Mouse (Mus musculus): ENCODE measurements around the gene Slc16a10. TPM values are rescaled to one million over a fixed set of nuclear protein-coding genes. Genes with fewer than 3 reads are reported as not detected.

The Slc16a10 gene
- polyA plus RNA-seq, 1 experiment from 2014 or later: 2.2 TPM

GRCm38 (mm10) chr10:40083556-40083955 is 58.5 kb downstream of the Slc16a10 start:
- H3K36me3 ChIP-seq (ENCODE audit: control insufficient read depth, insufficient read depth): no peaks in the 10 kb centered on the region
- H3K4me2 ChIP-seq (ENCODE audit: low read length): no peak overlapping the region
- H3K4me3 ChIP-seq (replicated peaks; ENCODE audit: low read length): no peak overlapping the region
- H3K27ac ChIP-seq (ENCODE audit: low read length): no peak overlapping the region
- ATAC-seq: no peak
- no peak overlapping the region for H3K9ac ChIP-seq (replicated peaks; ENCODE audit: low read depth, low read length)
- H3K9me3 ChIP-seq (ENCODE audit: control insufficient read depth, low read length): no peaks in the 10 kb centered on the region
- no peaks in the 10 kb centered on the region for H3K27me3 ChIP-seq (replicated peaks; ENCODE audit: control insufficient read depth, insufficient read depth, low read length)
- H3K4me1 ChIP-seq (replicated peaks; ENCODE audit: control insufficient read depth, insufficient read depth, low read length): peaks cover 6% of the 10 kb centered on the region
- 81% methylated on average over 4 of the region's 4 CpGs for WGBS

- WGBS: 77% methylated on average over 7 of the region's 7 CpGs
- Histone ChIP-seq H3K9ac (replicated peaks; ENCODE audit: low read depth, low read length) (no peak overlapping the region), H3K4me3 (replicated peaks; ENCODE audit: low read length) (no peak overlapping the region), H3K27me3 (replicated peaks; ENCODE audit: control insufficient read depth, insufficient read depth, low read length) (no peaks in the 10 kb centered on the region), H3K36me3 (ENCODE audit: control insufficient read depth, insufficient read depth) (no peaks in the 10 kb centered on the region), H3K4me1 (replicated peaks; ENCODE audit: control insufficient read depth, insufficient read depth, low read length) (peaks cover 6% of the 10 kb centered on the region), H3K9me3 (ENCODE audit: control insufficient read depth, low read length) (no peaks in the 10 kb centered on the region), H3K4me2 (ENCODE audit: low read length) (no peak overlapping the region), H3K27ac (ENCODE audit: low read length) (no peak overlapping the region)
- ATAC-seq: no peak
These were observed 59.4 kb downstream of the Slc16a10 start for GRCm38 (mm10) chr10:40082668-40083067.

DNA sequence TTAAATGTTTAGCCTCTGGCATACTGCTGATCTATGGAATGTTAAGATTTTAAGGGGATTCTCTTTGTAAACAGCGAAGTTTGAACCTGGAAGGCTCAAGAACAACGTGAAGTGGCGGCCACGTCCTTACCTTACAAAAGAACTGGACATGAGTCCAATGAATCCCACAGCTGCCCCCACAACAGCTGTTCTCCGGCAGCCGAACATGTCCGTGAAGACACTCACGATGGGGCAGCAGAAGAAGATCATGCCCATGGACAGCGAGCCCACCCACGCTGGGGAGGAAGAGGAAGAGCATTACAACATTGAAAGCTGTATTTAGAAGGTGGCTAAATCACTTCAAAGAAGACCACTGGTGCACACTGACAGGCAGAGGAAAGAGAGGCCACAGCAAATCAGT is 61.5 kb downstream of the Slc16a10 start:
- Histone ChIP-seq H3K36me3 (ENCODE audit: control insufficient read depth, insufficient read depth) (no peaks in the 10 kb centered on the region), H3K27ac (ENCODE audit: low read length) (no peak overlapping the region)

DNA sequence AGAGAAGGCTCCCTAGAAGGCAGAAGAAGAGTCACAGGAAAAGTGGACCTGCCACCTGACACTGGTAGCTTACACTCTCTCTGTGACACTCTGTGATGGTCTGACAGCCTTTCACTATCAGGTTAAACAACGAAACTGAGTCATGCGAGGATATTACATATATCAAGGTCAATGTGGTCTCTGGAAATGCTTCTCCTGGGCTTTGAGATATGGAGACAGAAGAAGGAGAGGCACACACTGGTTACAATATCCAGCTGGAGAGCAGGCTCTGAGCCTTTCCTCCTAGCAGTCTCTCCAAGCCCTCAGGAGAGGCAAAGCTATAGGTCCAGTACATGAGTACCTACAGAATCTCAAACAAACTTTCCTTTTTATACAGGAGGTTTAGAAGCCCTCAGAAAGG is 62.8 kb downstream of the Slc16a10 start:
- Histone ChIP-seq H3K36me3 (ENCODE audit: control insufficient read depth, insufficient read depth) (no peaks in the 10 kb centered on the region), H3K4me3 (replicated peaks; ENCODE audit: low read length) (no peak overlapping the region), H3K9ac (replicated peaks; ENCODE audit: low read depth, low read length) (no peak overlapping the region), H3K27me3 (replicated peaks; ENCODE audit: control insufficient read depth, insufficient read depth, low read length) (no peaks in the 10 kb centered on the region), H3K4me1 (replicated peaks; ENCODE audit: control insufficient read depth, insufficient read depth, low read length) (peaks cover 2% of the 10 kb centered on the region), H3K27ac (ENCODE audit: low read length) (no peak overlapping the region), H3K4me2 (ENCODE audit: low read length) (no peak overlapping the region), H3K9me3 (ENCODE audit: control insufficient read depth, low read length) (no peaks in the 10 kb centered on the region)
- no peak for ATAC-seq
- 92% methylated on average over 2 of the region's 2 CpGs for WGBS

More for the DNA sequence above, 61.5 kb downstream of the Slc16a10 start:
- H3K9ac ChIP-seq (replicated peaks; ENCODE audit: low read depth, low read length): no peak overlapping the region
- H3K4me1 ChIP-seq (replicated peaks; ENCODE audit: control insufficient read depth, insufficient read depth, low read length): peaks cover 6% of the 10 kb centered on the region
- no peaks in the 10 kb centered on the region for H3K9me3 ChIP-seq (ENCODE audit: control insufficient read depth, low read length)
- H3K4me2 ChIP-seq (ENCODE audit: low read length): no peak overlapping the region
- no peaks in the 10 kb centered on the region for H3K27me3 ChIP-seq (replicated peaks; ENCODE audit: control insufficient read depth, insufficient read depth, low read length)
- ATAC-seq: no peak
- no peak overlapping the region for H3K4me3 ChIP-seq (replicated peaks; ENCODE audit: low read length)
- WGBS: 86% methylated on average over 10 of the region's 10 CpGs

GRCm38 (mm10) chr10:40077960-40078353 is 64.1 kb downstream of the Slc16a10 start:
- no peak overlapping the region for H3K4me3 ChIP-seq (replicated peaks; ENCODE audit: low read length)
- no peak overlapping the region for H3K27ac ChIP-seq (ENCODE audit: low read length)
- H3K4me1 ChIP-seq (replicated peaks; ENCODE audit: control insufficient read depth, insufficient read depth, low read length): no peaks in the 10 kb centered on the region
- no peak for ATAC-seq
- H3K9me3 ChIP-seq (ENCODE audit: control insufficient read depth, low read length): no peaks in the 10 kb centered on the region
- no peaks in the 10 kb centered on the region for H3K27me3 ChIP-seq (replicated peaks; ENCODE audit: control insufficient read depth, insufficient read depth, low read length)
- no peak overlapping the region for H3K4me2 ChIP-seq (ENCODE audit: low read length)
- 85% methylated on average over 6 of the region's 6 CpGs for WGBS
- no peak overlapping the region for H3K9ac ChIP-seq (replicated peaks; ENCODE audit: low read depth, low read length)
- H3K36me3 ChIP-seq (ENCODE audit: control insufficient read depth, insufficient read depth): no peaks in the 10 kb centered on the region

DNA sequence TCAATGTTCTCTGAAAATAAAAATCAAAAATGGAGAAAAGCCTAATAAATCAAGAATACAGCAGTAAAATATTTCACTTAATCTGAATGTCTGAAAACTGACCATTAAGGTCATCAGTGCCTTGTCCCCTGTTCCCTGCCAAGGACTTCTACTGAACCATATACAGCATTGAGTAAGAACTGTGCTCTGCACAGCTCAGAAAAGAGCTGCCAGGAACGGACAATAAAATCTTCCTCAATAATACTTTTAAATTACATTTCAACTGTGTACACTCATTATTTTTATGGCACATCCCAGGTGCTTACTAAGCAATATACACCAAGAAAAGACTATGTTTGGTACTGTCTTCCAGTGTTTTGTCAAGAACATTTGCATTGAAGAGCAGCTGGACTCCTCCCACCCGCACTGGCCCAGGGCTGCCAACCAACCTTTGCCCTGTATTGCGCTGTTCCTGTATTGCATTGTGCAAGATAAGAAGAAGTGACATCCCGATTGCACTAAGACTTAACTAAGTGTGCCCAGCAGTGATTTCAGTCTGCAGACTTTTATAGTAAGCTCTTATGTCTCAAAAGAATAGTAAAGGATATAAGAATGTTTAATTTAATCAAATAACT is 64.6 kb downstream of the Slc16a10 start:
- H3K27ac ChIP-seq (ENCODE audit: low read length): no peak overlapping the region
- no peak for ATAC-seq
- no peak overlapping the region for H3K9ac ChIP-seq (replicated peaks; ENCODE audit: low read depth, low read length)
- no peaks in the 10 kb centered on the region for H3K4me1 ChIP-seq (replicated peaks; ENCODE audit: control insufficient read depth, insufficient read depth, low read length)
- no peak overlapping the region for H3K4me3 ChIP-seq (replicated peaks; ENCODE audit: low read length)
- no peaks in the 10 kb centered on the region for H3K36me3 ChIP-seq (ENCODE audit: control insufficient read depth, insufficient read depth)
- no peaks in the 10 kb centered on the region for H3K9me3 ChIP-seq (ENCODE audit: control insufficient read depth, low read length)
- no peaks in the 10 kb centered on the region for H3K27me3 ChIP-seq (replicated peaks; ENCODE audit: control insufficient read depth, insufficient read depth, low read length)
- H3K4me2 ChIP-seq (ENCODE audit: low read length): no peak overlapping the region
- 91% methylated on average over 4 of the region's 4 CpGs for WGBS

DNA sequence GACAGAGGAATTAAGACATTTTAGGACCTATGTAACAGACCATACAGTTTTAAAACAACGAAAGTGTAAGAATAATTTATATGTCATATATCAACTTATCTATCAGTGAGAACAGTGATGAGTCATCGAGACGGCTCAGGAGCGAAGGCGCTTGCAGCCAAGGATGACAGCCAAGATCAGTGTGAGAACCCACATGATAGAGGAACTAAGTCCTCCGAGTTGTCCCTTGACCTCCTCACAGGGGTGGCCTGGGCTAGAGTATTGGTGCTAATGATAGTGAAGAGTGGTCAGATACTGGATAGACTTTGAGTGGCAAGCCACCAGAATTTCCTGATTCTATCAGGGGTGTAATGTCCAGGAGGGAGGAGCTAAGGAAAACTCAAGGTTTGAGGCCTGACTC is 68.5 kb downstream of the Slc16a10 start:
- Histone ChIP-seq H3K4me3 (replicated peaks; ENCODE audit: low read length) (no peak overlapping the region), H3K36me3 (ENCODE audit: control insufficient read depth, insufficient read depth) (no peaks in the 10 kb centered on the region), H3K4me1 (replicated peaks; ENCODE audit: control insufficient read depth, insufficient read depth, low read length) (no peaks in the 10 kb centered on the region), H3K27ac (ENCODE audit: low read length) (no peak overlapping the region), H3K4me2 (ENCODE audit: low read length) (no peak overlapping the region), H3K9ac (replicated peaks; ENCODE audit: low read depth, low read length) (no peak overlapping the region), H3K27me3 (replicated peaks; ENCODE audit: control insufficient read depth, insufficient read depth, low read length) (no peaks in the 10 kb centered on the region), H3K9me3 (ENCODE audit: control insufficient read depth, low read length) (no peaks in the 10 kb centered on the region)
- WGBS: 94% methylated on average over 6 of the region's 6 CpGs
- ATAC-seq: no peak

GRCm38 (mm10) chr10:40070684-40071083 is 71.4 kb downstream of the Slc16a10 start:
- Histone ChIP-seq H3K4me2 (ENCODE audit: low read length) (no peak overlapping the region), H3K9ac (replicated peaks; ENCODE audit: low read depth, low read length) (no peak overlapping the region), H3K9me3 (ENCODE audit: control insufficient read depth, low read length) (no peaks in the 10 kb centered on the region), H3K27me3 (replicated peaks; ENCODE audit: control insufficient read depth, insufficient read depth, low read length) (no peaks in the 10 kb centered on the region), H3K36me3 (ENCODE audit: control insufficient read depth, insufficient read depth) (no peaks in the 10 kb centered on the region), H3K4me3 (replicated peaks; ENCODE audit: low read length) (no peak overlapping the region), H3K4me1 (replicated peaks; ENCODE audit: control insufficient read depth, insufficient read depth, low read length) (no peaks in the 10 kb centered on the region), H3K27ac (ENCODE audit: low read length) (no peak overlapping the region)
- WGBS: 72% methylated on average over 9 of the region's 9 CpGs
- no peak for ATAC-seq

DNA sequence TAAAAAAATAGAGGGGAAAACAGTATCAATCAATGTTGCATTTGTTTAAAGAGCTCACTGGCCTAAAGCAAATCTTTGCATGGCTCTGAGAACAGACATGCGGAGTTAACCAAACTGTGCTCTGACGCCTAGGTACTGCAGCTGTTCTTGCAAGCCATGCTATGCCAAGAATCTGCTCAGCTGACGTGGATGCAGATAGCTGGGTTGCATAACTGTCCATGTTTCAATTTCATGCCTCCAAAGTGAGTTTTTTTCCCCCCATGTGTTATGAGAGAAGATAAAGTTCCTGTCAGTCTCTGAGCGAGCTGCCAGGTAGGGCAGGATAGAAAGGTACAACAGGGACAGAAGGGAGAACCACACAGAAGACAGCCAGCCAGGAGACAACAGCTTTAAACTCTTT is 72.8 kb downstream of the Slc16a10 start:
- Histone ChIP-seq H3K4me2 (ENCODE audit: low read length) (no peak overlapping the region), H3K36me3 (ENCODE audit: control insufficient read depth, insufficient read depth) (no peaks in the 10 kb centered on the region), H3K9me3 (ENCODE audit: control insufficient read depth, low read length) (no peaks in the 10 kb centered on the region), H3K4me3 (replicated peaks; ENCODE audit: low read length) (no peak overlapping the region), H3K27me3 (replicated peaks; ENCODE audit: control insufficient read depth, insufficient read depth, low read length) (no peaks in the 10 kb centered on the region), H3K9ac (replicated peaks; ENCODE audit: low read depth, low read length) (no peak overlapping the region), H3K27ac (ENCODE audit: low read length) (no peak overlapping the region), H3K4me1 (replicated peaks; ENCODE audit: control insufficient read depth, insufficient read depth, low read length) (no peaks in the 10 kb centered on the region)
- 46% methylated on average over 4 of the region's 4 CpGs for WGBS
- ATAC-seq: no peak

DNA sequence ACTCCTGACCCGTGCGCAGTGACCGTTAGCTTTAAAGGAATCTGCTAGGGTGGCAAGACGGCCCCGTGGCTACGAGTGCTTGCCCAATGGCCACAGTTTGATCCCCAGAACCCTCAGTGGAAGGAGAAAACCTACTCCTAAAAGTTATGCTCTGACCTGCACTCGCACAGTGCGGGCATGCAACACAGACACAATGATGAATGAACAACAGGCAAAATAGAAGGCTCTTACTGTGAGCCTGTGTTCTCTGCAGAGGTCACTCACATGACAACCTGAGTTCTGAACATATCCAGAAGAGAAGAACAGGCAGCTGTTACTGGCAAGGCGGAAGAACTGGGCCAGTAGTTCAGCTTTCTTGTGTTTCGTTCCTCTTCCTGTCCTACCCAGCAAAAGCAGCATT is 73.5 kb downstream of the Slc16a10 start:
- Histone ChIP-seq H3K4me1 (replicated peaks; ENCODE audit: control insufficient read depth, insufficient read depth, low read length) (no peaks in the 10 kb centered on the region), H3K4me3 (replicated peaks; ENCODE audit: low read length) (no peak overlapping the region), H3K9me3 (ENCODE audit: control insufficient read depth, low read length) (no peaks in the 10 kb centered on the region), H3K9ac (replicated peaks; ENCODE audit: low read depth, low read length) (no peak overlapping the region), H3K27ac (ENCODE audit: low read length) (no peak overlapping the region), H3K36me3 (ENCODE audit: control insufficient read depth, insufficient read depth) (no peaks in the 10 kb centered on the region), H3K4me2 (ENCODE audit: low read length) (no peak overlapping the region), H3K27me3 (replicated peaks; ENCODE audit: control insufficient read depth, insufficient read depth, low read length) (no peaks in the 10 kb centered on the region)
- 84% methylated on average over 10 of the region's 10 CpGs for WGBS
- ATAC-seq: no peak

Data from forebrain, embryonic 16.5 days (tissue).